Mouse (Mus musculus) midbrain, postnatal 0 days (tissue): ENCODE results near the gene Zfp14. TPM values are rescaled to one million over a fixed set of nuclear protein-coding genes. Genes with fewer than 3 reads are reported as not detected.

Experiments used
- ATAC-seq: fragments of 200-750 bp; cut with Nextera tagmentation; 2 replicates; pipeline ENCODE4 v1.8.0; 2017; ENCODE audit warnings: moderate number of reproducible peaks, mild to moderate bottlenecking, moderate TSS enrichment, moderate library complexity; ENCODE audit not compliant: low FRiP score
- DNase-seq: peaks from one replicate; pipeline ENCODE4 v3.0.0-alpha.2; 2015; ENCODE audit warnings: low spot score
- H3K27ac ChIP-seq: fragments of 300-500 bp; sonication (generic); 2 replicates; pipeline ENCODE4 v1.5.1; 2014; ENCODE audit warnings: low read depth, mild to moderate bottlenecking, low read length, mixed read lengths
- H3K27me3 ChIP-seq: fragments of 300-500 bp; sonication (generic); 2 replicates; pipeline ENCODE4 v1.6.1; 2014; ENCODE audit warnings: low read length, control low read depth, mixed read lengths; ENCODE audit not compliant: insufficient read depth
- H3K36me3 ChIP-seq: fragments of 300-500 bp; sonication (generic); 2 replicates; pipeline ENCODE4 v1.6.1; 2014; ENCODE audit warnings: low read length, control low read depth, mixed read lengths; ENCODE audit not compliant: insufficient read depth
- H3K4me1 ChIP-seq: fragments of 300-500 bp; sonication (generic); 2 replicates; pipeline ENCODE4 v1.6.1; 2014; ENCODE audit warnings: mild to moderate bottlenecking, control low read depth, antibody characterized with exemption, low read length, mixed read lengths; ENCODE audit not compliant: insufficient read depth
- H3K4me2 ChIP-seq: fragments of 300-500 bp; sonication (generic); 2 replicates; pipeline ENCODE4 v1.6.1; 2014; ENCODE audit warnings: low read depth, mild to moderate bottlenecking, low read length, mixed read lengths; ENCODE audit not compliant: poor library complexity, severe bottlenecking
- H3K4me3 ChIP-seq: fragments of 300-500 bp; sonication (generic); 2 replicates; pipeline ENCODE4 v1.5.1; 2014; ENCODE audit warnings: low read depth, mild to moderate bottlenecking, low read length, moderate library complexity
- H3K9ac ChIP-seq: fragments of 300-500 bp; sonication (generic); replicated peaks from 2 replicates; pipeline ENCODE4 v1.6.1; 2014; ENCODE audit warnings: mild to moderate bottlenecking, low read length, moderate library complexity, mixed read lengths; ENCODE audit not compliant: poor library complexity, severe bottlenecking
- H3K9me3 ChIP-seq: fragments of 300-500 bp; sonication (generic); 2 replicates; pipeline ENCODE4 v1.6.1; 2016; ENCODE audit warnings: low read length, control low read depth
- CTCF ChIP-seq: IDR thresholded peaks from 2 replicates; pipeline ENCODE4 v1.5.1; 2016; ENCODE audit warnings: antibody characterized with exemption, mild to moderate bottlenecking
- WGBS: fragments of 180-500 bp; shearing (Covaris S2); extraction: QIAGEN DNeasy Blood & Tissue Kit; methylation state at CpG from one replicate; pipeline ENCODE4 v1.1.7; 2014; 5-methylcytosine and 5-hydroxymethylcytosine counted together
- polyA plus RNA-seq: library from polyadenylated mRNA; unstranded; fragments of >200 nt; fragmentation: Nextera tagmentation; extraction: Ambion mirVana; gene quantifications from 2 replicates; pipeline ENCODE4 v1.2.1, GENCODE M21; 2015
- total RNA-seq: library from RNA; depleted of rRNA; stranded (reverse); fragments of >200 nt; gene quantifications from 2 replicates; pipeline ENCODE4 v1.2.3, GENCODE M21; 2014

Gene Zfp14
- total and polyA plus RNA-seq, 2 experiments from 2014 or later, result 5.8 to 16.5 TPM

GRCm38 (mm10) chr7:30010551-30011195, 40.5 kb downstream of the Zfp14 start:
- H3K4me2 ChIP-seq, result no peak overlapping the region

GRCm38 (mm10) chr7:30009321-30010085, 41.7 kb downstream of the Zfp14 start:
- ATAC-seq (no peak), DNase-seq (peak; percentile 79)
- Histone ChIP-seq H3K4me1 (no peaks in the 10 kb centered on the region), H3K36me3 (peaks cover 7% of the 10 kb centered on the region; the same call in 1 of the 2 replicates), H3K9me3 (no peaks in the 10 kb centered on the region), H3K9ac (no peak overlapping the region), H3K4me3 (no peak overlapping the region), H3K27me3 (no peaks in the 10 kb centered on the region), H3K27ac (no peak overlapping the region), H3K4me2 (no peak overlapping the region)
- 55% methylated on average over 21 of the region's 21 CpGs for WGBS
- TF ChIP-seq CTCF, result no peak

More at GRCm38 (mm10) chr7:30010551-30011195, 40.5 kb downstream of the Zfp14 start:
- Histone ChIP-seq H3K9me3 (no peaks in the 10 kb centered on the region), H3K27me3 (no peaks in the 10 kb centered on the region), H3K4me1 (no peaks in the 10 kb centered on the region), H3K4me3 (no peak overlapping the region), H3K27ac (no peak overlapping the region), H3K36me3 (peaks cover 16% of the 10 kb centered on the region; the same call in 1 of the 2 replicates), H3K9ac (no peak overlapping the region)
- 73% methylated on average over 10 of the region's 10 CpGs for WGBS
- TF ChIP-seq CTCF, result no peak
- ATAC-seq (no peak), DNase-seq (no peak)

- WGBS, result 83% methylated on average over 6 of the region's 6 CpGs
- Histone ChIP-seq H3K9me3 (no peaks in the 10 kb centered on the region), H3K36me3 (peaks cover 3% of the 10 kb centered on the region; the same call in 1 of the 2 replicates), H3K9ac (no peak overlapping the region), H3K4me3 (no peak overlapping the region), H3K4me1 (no peaks in the 10 kb centered on the region), H3K27ac (no peak overlapping the region), H3K27me3 (no peaks in the 10 kb centered on the region), H3K4me2 (no peak overlapping the region)
- no peak for DNase-seq
- ATAC-seq, result no peak
- TF ChIP-seq CTCF, result no peak
Measured at GRCm38 (mm10) chr7:30008020-30008690, 43.0 kb downstream of the Zfp14 start.

- ATAC-seq (no peak), DNase-seq (no peak)
- Histone ChIP-seq H3K27ac (no peak overlapping the region), H3K27me3 (no peaks in the 10 kb centered on the region), H3K36me3 (peaks cover 3% of the 10 kb centered on the region; the same call in 1 of the 2 replicates), H3K9me3 (no peaks in the 10 kb centered on the region), H3K9ac (no peak overlapping the region), H3K4me2 (no peak overlapping the region), H3K4me3 (no peak overlapping the region), H3K4me1 (no peaks in the 10 kb centered on the region)
- TF ChIP-seq CTCF, result no peak
- 91% methylated on average over 1 of the region's 1 CpGs for WGBS
Measured at GRCm38 (mm10) chr7:30007601-30008000, 43.6 kb downstream of the Zfp14 start.

GRCm38 (mm10) chr7:30000601-30001000, 50.6 kb downstream of the Zfp14 start:
- 83% methylated on average over 5 of the region's 5 CpGs for WGBS
- Histone ChIP-seq H3K4me3 (no peak overlapping the region), H3K4me2 (no peak overlapping the region), H3K27me3 (no peaks in the 10 kb centered on the region), H3K9me3 (no peaks in the 10 kb centered on the region), H3K9ac (no peak overlapping the region), H3K4me1 (no peaks in the 10 kb centered on the region), H3K36me3 (peaks cover 27% of the 10 kb centered on the region), H3K27ac (no peak overlapping the region)
- ATAC-seq (no peak), DNase-seq (no peak)
- no peak for TF ChIP-seq CTCF

GRCm38 (mm10) chr7:29995134-29995533, 56.0 kb downstream of the Zfp14 start:
- DNase-seq (no peak), ATAC-seq (no peak)
- Histone ChIP-seq H3K27me3 (no peaks in the 10 kb centered on the region), H3K9ac (no peak overlapping the region), H3K4me1 (no peaks in the 10 kb centered on the region), H3K36me3 (peaks cover 39% of the 10 kb centered on the region), H3K4me3 (no peak overlapping the region), H3K27ac (no peak overlapping the region), H3K4me2 (no peak overlapping the region), H3K9me3 (no peaks in the 10 kb centered on the region)
- 95% methylated on average over 8 of the region's 8 CpGs for WGBS
- TF ChIP-seq CTCF, result no peak
